ENCODE assay signal across 15 mouse cellular contexts in the genomic region with DNA sequence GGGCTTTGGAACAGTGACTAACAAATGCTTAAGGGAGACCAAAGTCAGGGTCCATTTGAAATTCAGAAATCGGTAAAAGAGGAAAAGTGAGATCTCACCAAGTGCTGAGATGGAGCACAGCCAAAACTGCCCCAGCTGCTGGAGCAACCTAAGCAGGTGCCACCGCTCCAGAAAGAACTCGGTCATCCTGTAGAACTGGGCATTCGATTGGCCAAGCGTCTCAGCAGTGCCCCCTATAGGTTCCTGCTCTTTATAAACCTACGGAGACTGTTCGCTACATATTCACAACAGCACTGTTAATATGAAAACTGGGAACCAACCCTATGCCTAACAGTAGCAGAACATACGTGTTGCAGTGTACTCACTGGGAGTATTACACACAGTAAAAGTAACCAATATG.
DNase-seq lines count a peak whose midpoint lies in the region; ATAC-seq and TF ChIP-seq lines count a peak whose summit lies in the region.
"Had no signal": no experiment of that assay in that cellular context is flagged by ENCODE, and none has a peak within 500 bp of the region (broad histone marks: within the 10 kb centered on the region; RNA-seq: fewer than 3 reads in every experiment).

No protein-coding gene starts in this region.

- no peaks in the 10 kb centered on the region for H3K9me3 ChIP-seq in midbrain, embryonic 11.5 days (ENCODE audit: control insufficient read depth, low read length)
- H3K9me3 ChIP-seq in midbrain, embryonic 14.5 days (ENCODE audit: control insufficient read depth, low read length) = no peaks in the 10 kb centered on the region
- H3K9me3 ChIP-seq: embryonic facial prominence, embryonic 15.5 days; forebrain, embryonic 13.5 days; heart, embryonic 13.5 days; hindbrain, embryonic 12.5 days; limb, embryonic 15.5 days had no signal

- H3K4me2 ChIP-seq in midbrain, embryonic 11.5 days = no peak overlapping the region
- no peak overlapping the region for H3K4me2 ChIP-seq in midbrain, embryonic 14.5 days (ENCODE audit: low read length)
- H3K4me2 ChIP-seq: embryonic facial prominence, embryonic 15.5 days; forebrain, embryonic 13.5 days; heart, embryonic 13.5 days; hindbrain, embryonic 12.5 days; limb, embryonic 15.5 days had no signal

- WGBS in midbrain, embryonic 11.5 days = 95% methylated on average over 8 of the region's 8 CpGs
- 97% methylated on average over 8 of the region's 8 CpGs for WGBS in midbrain, embryonic 14.5 days
- whole genome bisulfite sequencing in cerebellum, adult 2 months = 94% methylated on average over 8 of the region's 8 CpGs

- TF ChIP-seq CTCF in cerebellum, adult 2 months (IDR thresholded peaks at IDR 0.05; ENCODE audit: borderline replicate concordance, insufficient read depth, low read depth, low read length) = no peak

- no peaks in the 10 kb centered on the region for H3K4me1 ChIP-seq in midbrain, embryonic 11.5 days (ENCODE audit: control insufficient read depth, insufficient read depth, low read length)
- H3K4me1 ChIP-seq in midbrain, embryonic 14.5 days (ENCODE audit: control insufficient read depth, insufficient read depth, low read length) = no peaks in the 10 kb centered on the region
- H3K4me1 ChIP-seq in cerebellum, adult 2 months (ENCODE audit: control insufficient read depth, insufficient read depth, low read length) = no peaks in the 10 kb centered on the region
- H3K4me1 ChIP-seq: forebrain, embryonic 13.5 days; hindbrain, embryonic 12.5 days; limb, embryonic 15.5 days had no signal

- ATAC-seq in midbrain, embryonic 11.5 days (ENCODE audit: low FRiP score) = no peak
- ATAC-seq in midbrain, embryonic 14.5 days (ENCODE audit: low FRiP score, low TSS enrichment) = no peak
- ATAC-seq: forebrain, embryonic 13.5 days had no signal

- no peak for TF ChIP-seq POLR2A in cerebellum, adult 2 months (IDR thresholded peaks at IDR 0.05; ENCODE audit: borderline replicate concordance, insufficient read depth, low read length)

- no peak overlapping the region for H3K27ac ChIP-seq in midbrain, embryonic 11.5 days (ENCODE audit: low read depth, low read length)
- H3K27ac ChIP-seq in midbrain, embryonic 14.5 days (replicated peaks; ENCODE audit: low read depth, low read length) = no peak overlapping the region
- H3K27ac ChIP-seq in cerebellum, adult 2 months (ENCODE audit: insufficient read depth, low read length) = no peak overlapping the region
- H3K27ac ChIP-seq: embryonic facial prominence, embryonic 15.5 days; forebrain, embryonic 13.5 days; heart, embryonic 13.5 days; hindbrain, embryonic 12.5 days; limb, embryonic 15.5 days had no signal

- no peak overlapping the region for H3K4me3 ChIP-seq in midbrain, embryonic 11.5 days (ENCODE audit: low read depth, low read length)
- no peak overlapping the region for H3K4me3 ChIP-seq in midbrain, embryonic 14.5 days (replicated peaks; ENCODE audit: low read depth, low read length)
- H3K4me3 ChIP-seq in cerebellum, adult 2 months (replicated peaks; ENCODE audit: insufficient read depth, low read depth, low read length) = no peak overlapping the region
- H3K4me3 ChIP-seq: embryonic facial prominence, embryonic 15.5 days; forebrain, embryonic 13.5 days; heart, embryonic 13.5 days; hindbrain, embryonic 12.5 days; limb, embryonic 15.5 days had no signal

- peak; percentile 18 for DNase-seq in kidney, adult 9 months
- DNase-seq in kidney, postnatal 4 days = no peak
- peak; percentile 61 for DNase-seq in midbrain, embryonic 11.5 days (ENCODE audit: low spot score, missing footprints)
- DNase-seq in midbrain, embryonic 14.5 days = no peak
- peak; percentile 31 for DNase-seq in R1 (ENCODE audit: low read depth, low spot score)
- DNase-seq in naive thymus-derived CD4-positive, alpha-beta T cell, adult 2 months (ENCODE audit: low read depth) = peak; percentile 9
- no peak for DNase-seq in cerebellum, adult 2 months
- DNase-seq: adrenal gland, postnatal 25 days; kidney, postnatal 14 days; spleen, adult 18-20 months had no signal

- H3K27me3 ChIP-seq in midbrain, embryonic 11.5 days (ENCODE audit: control insufficient read depth, insufficient read depth, low read length) = no peaks in the 10 kb centered on the region
- no peaks in the 10 kb centered on the region for H3K27me3 ChIP-seq in midbrain, embryonic 14.5 days (ENCODE audit: control insufficient read depth, insufficient read depth, low read length)
- no peaks in the 10 kb centered on the region for H3K27me3 ChIP-seq in cerebellum, adult 2 months (ENCODE audit: control insufficient read depth, insufficient read depth, low read length)
- H3K27me3 ChIP-seq: embryonic facial prominence, embryonic 15.5 days; forebrain, embryonic 13.5 days; heart, embryonic 13.5 days; hindbrain, embryonic 12.5 days; limb, embryonic 15.5 days had no signal

- no peak overlapping the region for H3K9ac ChIP-seq in midbrain, embryonic 11.5 days (ENCODE audit: low read length)
- H3K9ac ChIP-seq in midbrain, embryonic 14.5 days (replicated peaks; ENCODE audit: low read length) = no peak overlapping the region
- H3K9ac ChIP-seq: embryonic facial prominence, embryonic 15.5 days; forebrain, embryonic 13.5 days; heart, embryonic 13.5 days; hindbrain, embryonic 12.5 days; limb, embryonic 15.5 days had no signal

- no peaks in the 10 kb centered on the region for H3K36me3 ChIP-seq in midbrain, embryonic 11.5 days (ENCODE audit: control insufficient read depth, insufficient read depth, low read length)
- peaks cover 41% of the 10 kb centered on the region for H3K36me3 ChIP-seq in midbrain, embryonic 14.5 days (ENCODE audit: control insufficient read depth, insufficient read depth, low read length)

Comparison
In these comparisons a context has a peak if more than half of its experiments do, and no peak if none do; other contexts are left out.
1. DNase-seq: peak in kidney, adult 9 months (single experiment), midbrain, embryonic 11.5 days (single experiment), R1 (single experiment) and naive thymus-derived CD4-positive, alpha-beta T cell, adult 2 months (single experiment); none in kidney, postnatal 4 days (0 of 2), midbrain, embryonic 14.5 days (single experiment) and cerebellum, adult 2 months (0 of 2).